Mouse (Mus musculus) neutrophil, adult 5-6 weeks (primary cell): ENCODE data around the gene Tti1. TPM values are rescaled to one million over a fixed set of nuclear protein-coding genes. Genes with fewer than 3 reads are reported as not detected.
"Not testable (repeated sequence)": the region's sequence is repeated elsewhere in the genome, so short reads cannot be mapped to it uniquely, and the experiment has no call there.

Experiments
- ATAC-seq: fragments of 151-379, 151-347 bp; 2 replicates; pipeline ENCODE4 v1.8.0; 2017; ENCODE audit warnings: mild to moderate bottlenecking, moderate TSS enrichment; ENCODE audit not compliant: insufficient number of reproducible peaks, poor library complexity, low FRiP score, severe bottlenecking; ENCODE audit errors: extremely low read depth
- total RNA-seq: library from RNA; stranded (forward); fragments of 200-1000 nt; gene quantifications from 2 replicates; pipeline ENCODE4 v1.2.3, GENCODE M21; 2017

The Tti1 gene
- total RNA-seq, result 26.4 and 28.2 TPM in 2 replicates

GRCm38 (mm10) chr2:158028354-158028863 is at the start of gene Tti1, which contains the start of gene Rprd1b:
Gene Tti1, minus strand, starts transcription at chr2:158028433.
Gene Rprd1b, plus strand, starts transcription at chr2:158028497.
- ATAC-seq, result peak; percentile 85

- no peak for ATAC-seq
These were observed 49.7 kb upstream of the Tti1 start for GRCm38 (mm10) chr2:158077981-158078380.

- no peak for ATAC-seq
These were observed 48.5 kb upstream of the Tti1 start for GRCm38 (mm10) chr2:158076690-158077089.

- no peak for ATAC-seq
These were observed 46.6 kb upstream of the Tti1 start for GRCm38 (mm10) chr2:158074835-158075234.

GRCm38 (mm10) chr2:158071633-158071995 is 43.4 kb upstream of the Tti1 start:
- ATAC-seq, result no peak

GRCm38 (mm10) chr2:158070885-158071632 is 42.8 kb upstream of the Tti1 start:
- no peak for ATAC-seq

- no peak for ATAC-seq
These were observed 40.3 kb upstream of the Tti1 start for GRCm38 (mm10) chr2:158068444-158068971.

GRCm38 (mm10) chr2:158067260-158067824 is 39.1 kb upstream of the Tti1 start:
- no peak for ATAC-seq

- no peak for ATAC-seq
These were observed 38.2 kb upstream of the Tti1 start for GRCm38 (mm10) chr2:158066456-158066855.

- no peak for ATAC-seq
These were observed 36.8 kb upstream of the Tti1 start for GRCm38 (mm10) chr2:158065064-158065463.

- ATAC-seq, result no peak
These were observed 36.4 kb upstream of the Tti1 start for GRCm38 (mm10) chr2:158064571-158065048.

- ATAC-seq, result no peak
These were observed 34.8 kb upstream of the Tti1 start for GRCm38 (mm10) chr2:158063036-158063435.

- ATAC-seq, result no peak
These were observed 31.5 kb upstream of the Tti1 start for GRCm38 (mm10) chr2:158059666-158060105.

GRCm38 (mm10) chr2:158058534-158058933 is 30.3 kb upstream of the Tti1 start:
- ATAC-seq, result no peak

GRCm38 (mm10) chr2:158057030-158057429 is 28.8 kb upstream of the Tti1 start:
- no peak for ATAC-seq

- not testable (repeated sequence) for ATAC-seq
These were observed 27.1 kb upstream of the Tti1 start for GRCm38 (mm10) chr2:158055383-158055782.

- no peak for ATAC-seq
These were observed 26.4 kb upstream of the Tti1 start for GRCm38 (mm10) chr2:158054596-158054995.

GRCm38 (mm10) chr2:158050116-158050515 is 21.9 kb upstream of the Tti1 start:
- no peak for ATAC-seq

GRCm38 (mm10) chr2:158048718-158049117 is 20.5 kb upstream of the Tti1 start:
- no peak for ATAC-seq

GRCm38 (mm10) chr2:158047903-158048302 is 19.7 kb upstream of the Tti1 start:
- ATAC-seq, result no peak
